Mouse (Mus musculus) cerebellum, adult 8-10 months (tissue): Measurements from ENCODE around the gene Iqgap2.

Experiments
- DNase-seq: peaks from one replicate; pipeline ENCODE4 v3.0.0; 2022

Gene Iqgap2

GRCm38 (mm10) chr13:95697874-95698273, 193.8 kb downstream of the Iqgap2 start:
- no peak for DNase-seq

- no peak for DNase-seq
Observed at GRCm38 (mm10) chr13:95696654-95697163, 195.0 kb downstream of the Iqgap2 start, which contains the start of gene F2rl2. TSS of gene F2rl2 (plus strand) at chr13:95696853.

GRCm38 (mm10) chr13:95696120-95696653, 195.5 kb downstream of the Iqgap2 start:
- no peak for DNase-seq

- no peak for DNase-seq
Observed at GRCm38 (mm10) chr13:95692201-95692600, 199.5 kb downstream of the Iqgap2 start.

- DNase-seq: no peak
Observed at GRCm38 (mm10) chr13:95688576-95688975, 203.1 kb downstream of the Iqgap2 start.

GRCm38 (mm10) chr13:95685736-95686135, 206.0 kb downstream of the Iqgap2 start:
- DNase-seq: no peak

- no peak for DNase-seq
Observed at GRCm38 (mm10) chr13:95684656-95685244, 207.0 kb downstream of the Iqgap2 start.

GRCm38 (mm10) chr13:95679491-95679941, 212.2 kb downstream of the Iqgap2 start:
- no peak for DNase-seq

- no peak for DNase-seq
Observed at GRCm38 (mm10) chr13:95679078-95679477, 212.6 kb downstream of the Iqgap2 start.

- DNase-seq: no peak
Observed at GRCm38 (mm10) chr13:95672372-95672771, 219.3 kb downstream of the Iqgap2 start.

GRCm38 (mm10) chr13:95671108-95671897, 220.4 kb downstream of the Iqgap2 start:
- DNase-seq: no peak

- no peak for DNase-seq
Observed at GRCm38 (mm10) chr13:95670534-95670933, 221.2 kb downstream of the Iqgap2 start.

- no peak for DNase-seq
Observed at GRCm38 (mm10) chr13:95667260-95667659, 224.5 kb downstream of the Iqgap2 start.

- DNase-seq: no peak
Observed at GRCm38 (mm10) chr13:95665644-95666356, 225.9 kb downstream of the Iqgap2 start.

GRCm38 (mm10) chr13:95663834-95664233, 227.9 kb downstream of the Iqgap2 start:
- no peak for DNase-seq

GRCm38 (mm10) chr13:95659432-95659831, 232.3 kb downstream of the Iqgap2 start:
- no peak for DNase-seq

- no peak for DNase-seq
Observed at GRCm38 (mm10) chr13:95657171-95657570, 234.6 kb downstream of the Iqgap2 start.

GRCm38 (mm10) chr13:95655284-95655683, 236.4 kb downstream of the Iqgap2 start:
- DNase-seq: no peak

- DNase-seq: no peak
Observed at GRCm38 (mm10) chr13:95653696-95654095, 238.0 kb downstream of the Iqgap2 start.

- no peak for DNase-seq
Observed at GRCm38 (mm10) chr13:95651870-95652668, 239.7 kb downstream of the Iqgap2 start.

GRCm38 (mm10) chr13:95649941-95650340, 241.8 kb downstream of the Iqgap2 start:
- no peak for DNase-seq

- DNase-seq: no peak
Observed at GRCm38 (mm10) chr13:95647248-95647647, 244.5 kb downstream of the Iqgap2 start.
